Mouse (Mus musculus): ENCODE data around the gene Gm11099.

Gene Gm11099

DNA sequence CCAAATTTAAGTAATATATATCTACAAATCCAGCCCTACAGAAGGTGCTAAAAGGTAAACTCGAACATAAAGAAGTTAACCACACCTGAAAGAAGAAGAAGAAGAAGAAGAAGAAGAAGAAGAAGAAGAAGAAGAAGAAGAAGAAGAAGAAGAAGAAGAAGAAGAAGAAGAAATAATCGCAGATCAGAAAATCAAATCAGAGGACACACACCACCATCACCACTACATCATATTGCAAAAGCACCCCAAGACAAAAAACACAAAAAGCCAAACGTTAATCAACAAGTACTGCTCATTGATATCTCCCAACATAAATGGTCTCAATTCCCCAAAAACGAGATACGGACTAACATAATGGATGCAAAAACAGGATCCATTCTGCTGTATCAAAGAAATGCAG lies at the start of gene Gm11099:
Gene Gm11099 (plus strand): TSS at position 301 of the 400 bp plus-strand sequence.
- no peak for DNase-seq (ENCODE audit: low spot score)

DNA sequence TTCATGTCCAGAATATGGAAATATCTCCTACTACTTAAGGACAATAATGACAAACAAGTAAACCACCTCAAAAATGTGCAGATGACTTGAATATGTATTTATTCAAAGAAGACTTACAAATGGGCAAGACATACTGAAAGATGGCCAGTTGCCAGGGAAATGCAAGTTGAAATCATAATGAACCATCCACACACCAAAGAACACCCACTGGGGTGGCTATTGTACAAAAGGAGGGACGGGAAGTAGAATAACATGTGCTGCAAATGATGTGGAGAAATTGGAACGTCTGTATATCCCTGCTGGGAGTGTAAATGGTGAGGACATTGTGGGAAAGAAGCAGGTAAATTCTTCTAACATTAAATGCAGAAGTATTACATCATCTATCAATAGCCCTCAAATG lies 46.3 kb upstream of the Gm11099 start:
- no peak for DNase-seq (ENCODE audit: low spot score)

DNA sequence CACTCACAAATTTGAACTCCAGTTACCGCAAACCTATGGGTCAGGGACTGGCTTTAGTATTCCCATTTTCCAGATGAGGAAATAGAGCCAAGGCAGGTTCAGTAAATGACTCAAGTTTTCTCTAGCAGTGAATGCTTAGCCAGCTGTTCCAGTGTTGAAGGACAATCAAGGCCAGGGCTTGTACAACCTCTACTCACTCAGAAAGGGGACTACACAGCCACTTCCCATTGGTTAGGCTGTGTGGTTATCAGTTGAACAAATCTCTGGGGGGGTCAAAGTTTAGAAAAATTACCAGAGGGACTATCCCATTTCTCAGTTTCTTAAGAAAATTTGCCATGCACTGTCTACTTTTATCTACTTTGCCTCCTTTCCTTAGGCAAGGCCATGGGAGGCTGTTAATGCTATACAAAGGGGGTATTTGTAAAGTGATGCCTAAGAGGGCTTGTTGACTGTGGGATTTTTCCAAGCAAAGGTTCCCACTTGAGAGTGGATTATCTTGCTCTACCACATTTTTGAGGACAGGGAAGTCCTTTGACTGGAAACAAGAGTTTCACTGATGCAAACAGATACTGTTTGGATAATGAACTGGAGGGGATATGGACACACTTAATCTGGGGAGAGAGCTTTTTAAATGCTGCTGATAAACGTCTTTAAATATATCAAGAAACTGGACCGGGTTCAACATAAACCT lies 30.2 kb upstream of the Gm11099 start:
- no peak for DNase-seq (ENCODE audit: low spot score)

DNA sequence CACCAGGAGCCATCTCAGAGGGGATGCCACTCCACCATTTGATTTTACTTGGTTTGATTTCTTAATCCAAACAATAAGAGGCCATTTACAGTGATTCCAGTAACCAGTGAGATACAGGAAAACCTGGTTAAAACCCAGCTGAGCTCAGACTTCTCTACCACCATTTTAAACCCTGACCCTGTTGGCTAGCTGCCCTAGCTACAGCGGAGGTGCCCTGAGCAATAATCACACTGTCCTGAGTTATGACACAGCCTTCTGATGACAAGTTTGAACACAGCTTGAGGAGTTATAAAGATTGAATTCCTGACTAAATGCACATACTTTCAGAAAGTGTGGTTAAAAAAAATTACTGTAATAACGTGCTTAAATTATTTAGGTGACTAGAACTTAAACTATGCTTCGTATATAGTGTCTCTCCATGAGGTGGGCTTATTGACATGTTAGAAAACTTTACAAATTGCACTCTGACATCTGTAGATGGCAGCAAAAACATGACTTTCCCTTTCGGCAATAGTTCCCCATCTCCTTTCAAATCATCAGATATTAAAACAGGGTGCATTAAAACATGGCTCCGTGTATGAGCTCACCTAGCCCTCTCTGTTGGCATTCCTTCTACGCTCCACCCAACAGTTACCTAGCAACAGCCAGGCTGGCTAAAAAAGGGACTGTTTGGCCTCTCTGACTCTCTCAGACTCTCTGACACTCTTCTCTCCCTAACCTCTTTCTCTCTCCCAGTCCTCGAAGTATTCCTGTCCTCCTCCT lies 29.1 kb upstream of the Gm11099 start:
- peak; percentile 5 for DNase-seq (ENCODE audit: low spot score)

DNA sequence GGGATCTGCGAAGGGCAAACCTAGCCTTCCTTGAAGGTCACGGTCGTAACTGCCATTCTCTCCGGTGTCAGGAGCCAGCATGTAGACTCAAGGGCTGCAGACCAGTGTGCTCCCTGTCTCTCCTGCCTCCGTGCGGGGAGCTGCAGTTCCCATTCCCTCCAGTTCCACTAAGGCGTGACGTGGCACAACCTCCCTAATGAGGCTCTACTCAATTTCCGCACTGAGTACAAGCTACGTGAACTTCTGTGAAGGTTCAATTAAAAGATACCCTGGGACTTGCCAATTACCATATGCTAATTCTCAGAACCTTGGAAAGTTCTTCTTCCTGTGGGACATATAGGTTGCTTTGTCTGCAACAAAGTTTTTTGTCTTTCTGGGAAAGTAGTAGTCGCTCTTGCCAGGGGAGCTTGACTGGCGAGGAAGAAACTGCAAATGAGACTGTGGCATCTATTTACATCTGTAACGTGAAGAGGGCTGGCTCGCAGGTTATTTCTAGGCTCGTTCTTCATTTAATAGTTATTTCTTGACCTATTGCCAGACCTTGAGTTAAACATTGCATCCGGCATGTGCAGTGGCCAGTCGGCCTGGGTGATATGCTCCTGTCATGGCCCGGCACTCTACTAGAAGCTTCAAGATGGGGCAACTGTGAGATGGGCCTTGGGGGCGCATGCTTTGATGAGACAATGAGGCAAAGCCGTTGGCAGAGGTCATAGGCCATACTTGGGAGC lies 26.8 kb upstream of the Gm11099 start:
- no peak for DNase-seq (ENCODE audit: low spot score)

DNA sequence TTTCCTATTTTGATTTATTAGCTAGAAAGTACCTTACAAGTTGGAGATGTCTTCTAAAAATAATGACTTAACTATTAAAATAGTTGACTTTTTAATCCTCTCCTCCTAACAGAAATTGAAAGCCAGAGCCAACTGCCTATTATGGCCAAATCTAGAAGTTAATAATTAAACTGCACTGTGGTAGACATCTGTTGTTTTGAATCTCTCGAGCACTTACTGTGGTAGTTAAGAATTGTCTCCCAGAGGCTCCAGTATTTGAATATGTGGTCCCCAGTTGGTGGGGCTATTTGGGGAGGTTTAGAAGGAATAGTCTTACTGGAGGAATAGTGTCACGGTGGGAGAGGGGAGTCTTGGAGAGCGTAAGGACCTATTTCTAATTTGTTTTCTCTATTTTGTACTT lies 18.2 kb upstream of the Gm11099 start:
- no peak for DNase-seq (ENCODE audit: low spot score)

DNA sequence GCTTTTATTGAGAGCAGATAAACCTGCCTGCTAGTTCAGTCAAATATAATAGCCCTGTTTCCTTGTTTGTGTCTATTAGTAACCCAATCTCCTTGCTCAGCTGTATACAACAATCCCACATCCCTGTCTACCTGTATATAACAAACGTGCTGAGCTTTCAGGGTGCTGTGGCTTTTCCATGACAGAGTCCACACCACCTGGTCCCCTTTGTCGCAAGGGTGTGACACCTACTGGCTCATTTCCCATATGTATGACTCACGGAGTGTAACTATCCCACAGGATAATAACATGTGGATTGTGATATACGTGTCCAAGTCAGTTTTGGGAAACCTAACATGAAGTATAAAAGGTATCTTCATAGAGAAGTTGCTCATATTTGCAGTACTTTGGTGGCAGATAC lies 16.8 kb upstream of the Gm11099 start:
- DNase-seq (ENCODE audit: low spot score), result no peak

DNA sequence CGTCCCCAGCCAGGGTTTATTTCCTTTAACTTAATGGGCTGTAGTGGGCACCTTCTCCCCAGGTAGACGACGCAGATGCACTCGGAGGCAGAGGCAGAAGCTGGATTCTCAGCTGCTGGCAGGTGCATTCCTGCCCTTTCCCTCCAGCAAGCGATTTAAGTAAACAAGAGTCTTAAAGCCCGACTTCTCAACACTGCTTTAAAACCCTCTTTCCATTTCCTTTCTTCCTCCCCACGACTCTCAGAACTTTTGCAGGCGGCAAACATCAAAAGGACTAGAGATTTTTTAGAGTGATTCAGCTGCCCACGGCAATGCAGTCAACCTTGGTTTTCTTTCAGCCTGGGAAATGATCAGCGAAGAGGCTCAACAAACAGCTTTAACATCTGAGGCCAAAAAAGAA lies 14.7 kb upstream of the Gm11099 start:
- no peak for DNase-seq (ENCODE audit: low spot score)

DNA sequence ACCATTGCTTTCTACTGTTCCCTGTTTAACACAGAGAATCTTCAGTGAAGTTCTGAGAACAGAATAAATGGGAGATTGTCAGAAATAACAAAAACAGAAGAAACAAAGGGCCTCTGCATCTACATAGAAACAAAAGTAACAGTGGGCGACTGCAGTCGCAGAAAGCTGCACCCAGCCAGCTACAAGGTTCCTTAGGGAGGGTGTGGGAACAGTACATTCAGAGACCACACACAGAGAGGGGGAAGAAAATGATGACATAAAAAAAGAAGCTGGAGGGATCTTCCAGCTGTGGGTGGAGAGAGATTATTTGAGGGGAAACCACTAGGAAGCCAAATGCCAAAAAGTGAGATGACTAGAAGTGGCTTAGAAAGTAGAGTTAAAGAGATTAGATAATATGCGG lies 20.6 kb downstream of the Gm11099 start:
- no peak for DNase-seq (ENCODE audit: low spot score)

DNA sequence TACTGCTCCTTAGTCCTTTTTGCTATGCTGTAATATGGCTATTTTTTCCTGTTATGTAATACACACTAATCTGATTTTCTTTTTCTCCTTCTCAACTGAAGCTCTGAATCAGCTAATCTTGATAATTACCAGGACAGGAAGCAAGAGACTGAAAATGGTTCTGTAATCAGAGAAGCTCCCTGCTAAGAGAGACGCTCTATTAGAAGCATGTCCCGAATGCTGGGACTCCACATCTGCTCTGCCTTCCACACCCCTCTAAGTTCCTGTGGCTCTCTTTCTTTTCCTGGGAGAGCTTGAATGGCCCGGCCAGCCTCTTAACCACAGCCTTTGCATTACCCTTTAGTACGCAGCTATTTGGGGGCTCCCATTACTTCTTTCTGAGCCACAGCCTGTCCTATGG lies 45.8 kb downstream of the Gm11099 start:
- DNase-seq (ENCODE audit: low spot score), result no peak

DNA sequence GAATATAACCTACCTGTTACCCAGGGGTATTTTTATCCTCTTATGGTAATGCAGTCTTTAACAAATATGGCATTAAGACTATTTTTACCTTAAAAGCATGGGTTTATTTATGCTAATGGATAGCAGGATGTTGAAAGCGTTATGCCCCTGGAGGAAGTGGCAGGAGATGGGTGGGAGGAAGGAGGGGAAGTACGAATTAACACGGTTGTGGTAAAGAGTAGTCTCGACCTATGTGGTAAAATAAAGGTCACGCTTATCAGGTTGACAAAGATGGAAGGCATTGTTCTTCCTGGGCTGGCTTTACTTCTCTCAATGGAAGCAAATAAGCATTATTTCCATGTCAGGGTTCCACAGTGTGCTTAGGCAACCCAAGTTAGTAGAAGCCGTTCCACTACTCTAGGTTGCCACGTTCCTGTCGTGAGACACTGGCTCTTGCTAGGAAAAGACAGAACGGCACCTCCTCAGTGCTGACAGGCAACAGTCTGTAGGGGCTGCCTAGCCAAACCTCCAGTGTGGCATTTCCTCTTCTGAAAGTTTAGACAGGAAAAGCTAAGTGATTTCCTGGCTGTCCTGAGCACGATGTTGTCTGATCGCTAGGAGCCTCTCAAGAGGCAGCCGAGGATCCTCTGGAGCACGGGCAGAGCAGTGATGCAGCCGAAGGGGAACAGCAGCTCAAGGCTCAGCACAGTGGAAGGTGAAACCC lies 47.7 kb downstream of the Gm11099 start:
- no peak for DNase-seq (ENCODE audit: low spot score)

DNA sequence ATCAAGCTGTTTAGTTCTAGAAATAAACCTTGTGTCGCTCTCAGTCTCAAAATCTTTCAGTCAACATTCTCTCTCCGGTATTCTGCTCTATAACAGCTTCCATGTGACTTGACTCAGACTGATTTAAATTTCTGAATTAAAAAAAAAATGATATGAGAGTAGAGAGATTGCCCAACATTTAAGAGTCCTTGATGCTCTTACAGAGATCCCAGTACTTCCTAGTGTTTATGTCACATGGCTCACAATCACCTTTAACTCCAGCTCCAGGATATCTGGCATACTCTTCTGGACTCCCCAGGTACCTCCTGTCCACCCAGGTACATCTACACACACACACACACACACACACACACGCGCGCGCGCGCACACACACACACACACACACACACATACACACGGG lies 53.1 kb downstream of the Gm11099 start:
- no peak for DNase-seq (ENCODE audit: low spot score)

DNA sequence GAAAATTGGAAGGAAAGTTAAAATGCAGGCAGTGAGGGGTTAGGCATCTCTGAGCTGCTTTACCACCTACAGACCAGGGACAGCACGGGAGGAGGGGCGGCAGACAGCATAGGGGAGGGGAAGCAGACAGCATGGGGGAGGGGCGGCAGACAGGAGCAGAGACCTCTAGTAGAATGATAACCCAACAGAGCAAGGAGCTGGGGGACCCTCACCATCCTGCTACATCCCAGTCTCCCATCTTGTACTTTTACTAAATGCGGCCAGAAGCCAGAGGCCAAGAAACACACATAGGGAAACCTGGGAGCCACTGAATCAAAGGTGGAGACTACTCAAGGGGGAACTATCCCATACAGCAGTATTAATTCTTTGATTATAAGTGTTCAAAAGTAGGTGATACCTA lies 59.1 kb downstream of the Gm11099 start:
- no peak for DNase-seq (ENCODE audit: low spot score)

DNA sequence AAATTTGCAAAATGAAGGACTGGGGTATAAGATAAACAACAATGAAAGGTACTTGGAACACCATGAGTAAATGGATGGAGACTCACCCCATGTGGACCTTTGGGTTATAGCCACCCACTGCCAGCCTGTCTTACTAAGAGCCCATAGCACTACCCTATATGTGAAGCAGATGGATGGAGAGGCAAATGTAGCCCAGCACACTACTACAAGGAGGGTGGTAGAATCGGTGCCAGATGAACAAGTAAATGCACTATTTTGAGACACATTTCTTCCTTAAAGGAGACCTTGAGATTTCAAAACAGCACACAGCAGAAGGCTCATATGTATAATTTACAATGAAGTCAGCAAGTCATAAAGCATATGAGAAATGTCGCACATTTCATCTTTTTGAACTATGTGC lies 66.3 kb downstream of the Gm11099 start:
- no peak for DNase-seq (ENCODE audit: low spot score)

DNA sequence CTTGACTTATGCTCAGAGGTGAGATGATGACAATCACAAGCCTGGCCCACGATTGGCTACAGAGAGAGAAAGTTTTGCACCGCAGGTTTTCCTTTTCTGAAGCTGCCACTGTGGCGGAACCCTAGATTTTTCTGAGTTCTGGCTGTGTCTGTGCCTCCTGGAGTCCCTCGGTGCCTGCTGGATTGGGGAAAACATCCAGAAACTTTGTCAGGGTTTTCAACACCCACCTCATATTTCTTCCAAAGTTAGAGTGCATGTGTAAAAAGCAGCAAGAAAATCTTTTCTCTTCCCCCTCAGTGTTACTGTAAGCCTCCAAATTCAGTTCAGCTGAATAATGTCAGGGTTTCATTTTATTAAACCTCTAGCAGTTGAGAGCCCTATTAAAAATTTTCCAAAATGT lies 82.1 kb downstream of the Gm11099 start:
- no peak for DNase-seq (ENCODE audit: low spot score)

DNA sequence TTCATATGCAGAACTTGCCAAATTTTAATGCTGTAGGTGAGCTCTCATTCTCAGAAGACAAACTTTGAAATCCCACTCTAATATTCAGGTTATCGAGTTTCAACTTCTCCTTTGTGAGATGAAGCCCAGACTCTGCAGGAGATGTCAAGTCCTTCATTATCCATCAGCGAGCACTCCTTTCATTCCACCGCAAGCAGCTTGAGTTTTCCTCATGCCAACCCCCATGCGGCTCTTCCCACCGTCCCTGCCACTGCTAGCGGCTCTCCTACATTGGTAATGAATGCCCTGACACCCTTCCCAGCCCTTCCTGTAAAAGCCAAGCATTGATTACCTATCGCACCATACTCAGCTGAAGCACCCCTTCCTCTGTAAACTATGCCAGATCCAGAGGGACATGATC lies 89.6 kb downstream of the Gm11099 start:
- DNase-seq (ENCODE audit: low spot score), result no peak

DNA sequence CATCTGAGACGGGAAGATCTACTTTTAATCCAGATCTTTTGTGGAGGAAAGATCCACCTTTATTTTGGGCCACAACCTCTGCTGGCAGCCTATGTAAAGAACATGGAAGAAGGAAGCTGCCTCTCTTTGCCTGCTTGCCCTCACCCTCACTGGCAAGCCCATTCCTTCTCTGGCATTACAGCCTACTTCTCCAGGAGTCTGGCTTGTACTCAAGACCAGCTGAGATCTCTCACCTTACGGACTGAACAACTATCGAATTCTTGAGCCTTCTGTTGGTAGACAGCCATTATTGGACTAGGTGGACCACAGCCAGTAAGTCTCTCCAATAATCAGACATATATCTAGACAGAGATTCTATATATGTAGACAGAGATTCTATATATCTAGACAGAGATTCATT lies 92.9 kb downstream of the Gm11099 start:
- no peak for DNase-seq (ENCODE audit: low spot score)

DNA sequence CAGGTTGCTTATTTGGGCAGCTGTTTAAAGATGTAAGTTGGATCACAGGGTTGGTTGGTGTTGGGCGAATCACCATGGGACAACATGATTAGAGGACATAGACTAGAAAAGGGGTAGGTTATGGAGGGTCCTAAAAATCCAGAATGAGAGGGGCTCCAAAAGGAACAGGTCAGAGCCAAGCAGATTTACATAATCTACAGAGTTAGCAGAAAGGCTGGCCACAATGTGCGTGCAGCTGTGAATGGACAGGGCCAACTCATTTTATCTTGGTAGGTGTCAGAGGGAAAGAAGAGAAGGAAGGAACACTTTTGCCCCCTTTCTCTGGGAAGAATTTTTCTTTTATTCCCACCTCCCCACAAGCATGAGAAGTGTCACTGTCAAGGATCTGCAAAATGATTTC lies 97.1 kb downstream of the Gm11099 start:
- no peak for DNase-seq (ENCODE audit: low spot score)

DNA sequence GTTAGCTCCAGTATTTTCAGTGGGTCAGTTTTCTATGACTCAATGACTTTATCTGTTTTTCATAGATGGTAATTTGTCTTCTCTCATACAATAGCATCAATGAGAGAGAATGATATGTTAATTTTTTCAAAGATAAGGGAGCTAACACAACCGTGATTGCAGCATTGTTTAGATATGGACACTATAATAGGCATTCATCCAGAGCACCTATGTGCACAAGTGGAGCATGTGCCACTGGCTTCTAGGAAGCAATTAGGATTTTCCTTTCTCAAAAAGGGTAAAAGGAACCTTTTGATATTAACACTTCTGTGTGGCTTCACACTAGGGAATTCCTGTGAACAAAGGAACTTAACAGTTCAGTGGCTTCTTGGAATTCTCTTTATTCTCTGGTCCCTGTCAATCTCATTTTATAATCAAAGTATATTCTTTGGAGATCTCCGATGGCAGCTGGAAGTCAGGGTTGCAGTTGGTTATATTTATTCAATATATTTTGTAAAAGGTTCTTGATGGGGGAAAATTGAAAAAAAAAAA lies 97.6 kb downstream of the Gm11099 start:
- DNase-seq (ENCODE audit: low spot score), result no peak

Data from adipocyte (in vitro differentiated cells).